Mouse (Mus musculus): ENCODE results near the gene Methig1. TPM values are rescaled to one million over a fixed set of nuclear protein-coding genes. Genes with fewer than 3 reads are reported as not detected.
"Not testable (repeated sequence)": the region's sequence is repeated elsewhere in the genome, so short reads cannot be mapped to it uniquely, and the experiment has no call there.

Gene Methig1
- polyA plus RNA-seq, 1 experiment from 2014 or later = 0.24 TPM

DNA sequence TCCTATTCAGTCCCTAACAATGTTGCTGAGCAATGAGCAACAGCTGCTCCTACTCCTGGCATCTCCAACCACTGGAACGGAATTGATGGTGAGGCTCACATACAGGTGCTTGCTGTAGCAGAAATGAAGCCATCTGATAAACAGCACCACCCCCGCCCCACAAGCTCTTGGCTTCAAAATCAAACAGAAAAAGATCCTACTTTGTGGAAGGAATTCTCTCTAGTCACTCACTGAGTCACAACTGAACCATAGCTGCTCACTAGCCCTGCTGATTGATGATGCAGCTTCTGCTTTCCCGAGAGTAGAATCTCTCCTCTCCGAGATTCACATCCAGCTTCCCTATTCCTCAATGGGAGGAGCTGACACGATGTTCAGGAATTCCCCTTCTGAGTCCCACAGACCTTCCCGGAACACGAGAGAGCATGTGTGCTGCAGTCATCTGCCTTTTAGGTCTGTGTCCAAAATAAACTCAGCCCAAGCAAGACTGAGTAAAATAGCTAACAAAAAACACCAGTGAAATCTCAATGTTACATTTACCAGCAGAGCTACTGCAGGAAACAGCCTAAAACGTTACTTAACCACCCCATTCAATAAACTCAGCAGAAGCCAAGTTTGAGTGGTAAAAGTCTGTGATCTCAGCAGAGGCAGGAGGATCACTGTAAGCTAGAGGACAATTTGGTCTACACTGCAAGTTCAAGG lies 68.3 kb downstream of the Methig1 start:
- H3K27ac ChIP-seq = no peak overlapping the region
- 25% methylated on average over 8 of the region's 8 CpGs for WGBS
- no peaks in the 10 kb centered on the region for H3K9me3 ChIP-seq
- H3K27me3 ChIP-seq (replicated peaks) = 0 out of 2 replicates have a peak, but pooled peaks cover 4% of the 10 kb centered on the region
- H3K4me2 ChIP-seq = peak overlapping the region; percentile 99
- H3K4me3 ChIP-seq (replicated peaks) = peak overlapping the region; percentile 92
- H3K4me1 ChIP-seq = peaks cover 32% of the 10 kb centered on the region
- H3K36me3 ChIP-seq = no peaks in the 10 kb centered on the region
- H3K9ac ChIP-seq = 0 out of 2 replicates have a peak overlapping the region, but pooled peaks have one; percentile 81
- no peak for ATAC-seq (ENCODE audit: insufficient read depth, low FRiP score, low read depth)

- ATAC-seq (ENCODE audit: insufficient read depth, low FRiP score, low read depth); H3K36me3 ChIP-seq; H3K9me3 ChIP-seq; H3K27me3 ChIP-seq (replicated peaks): not testable (repeated sequence)
- WGBS = 27% methylated on average over 3 of the region's 3 CpGs
- Histone ChIP-seq H3K9ac (peak within 1 kb of the TSS; percentile 81), H3K4me3 (replicated peaks) (peak within 1 kb of the TSS; percentile 92), H3K27ac (peak within 1 kb of the TSS; percentile 21), H3K4me1 (peaks cover 32% of the 10 kb centered on the region), H3K4me2 (peak within 1 kb of the TSS; percentile 99)
Observed at GRCm38 (mm10) chr15:100421758-100422197, 68.8 kb downstream of the Methig1 start, which contains the start of gene Gm5475. Gm5475 (plus strand) TSS chr15:100422147.

- Histone ChIP-seq H3K4me2 (peak overlapping the region; percentile 99), H3K27me3 (replicated peaks) (0 out of 2 replicates have a peak, but pooled peaks cover 4% of the 10 kb centered on the region), H3K4me1 (peaks cover 32% of the 10 kb centered on the region), H3K9me3 (no peaks in the 10 kb centered on the region), H3K9ac (peak overlapping the region; percentile 81), H3K36me3 (no peaks in the 10 kb centered on the region), H3K27ac (peak overlapping the region; percentile 21), H3K4me3 (replicated peaks) (peak overlapping the region; percentile 92)
- WGBS = under 1% methylated on average over 41 of the region's 44 CpGs
- peak; percentile 38; the same call in 1 of the 2 replicates for ATAC-seq (ENCODE audit: insufficient read depth, low FRiP score, low read depth)
Observed at GRCm38 (mm10) chr15:100422476-100422875, 69.5 kb downstream of the Methig1 start.

DNA sequence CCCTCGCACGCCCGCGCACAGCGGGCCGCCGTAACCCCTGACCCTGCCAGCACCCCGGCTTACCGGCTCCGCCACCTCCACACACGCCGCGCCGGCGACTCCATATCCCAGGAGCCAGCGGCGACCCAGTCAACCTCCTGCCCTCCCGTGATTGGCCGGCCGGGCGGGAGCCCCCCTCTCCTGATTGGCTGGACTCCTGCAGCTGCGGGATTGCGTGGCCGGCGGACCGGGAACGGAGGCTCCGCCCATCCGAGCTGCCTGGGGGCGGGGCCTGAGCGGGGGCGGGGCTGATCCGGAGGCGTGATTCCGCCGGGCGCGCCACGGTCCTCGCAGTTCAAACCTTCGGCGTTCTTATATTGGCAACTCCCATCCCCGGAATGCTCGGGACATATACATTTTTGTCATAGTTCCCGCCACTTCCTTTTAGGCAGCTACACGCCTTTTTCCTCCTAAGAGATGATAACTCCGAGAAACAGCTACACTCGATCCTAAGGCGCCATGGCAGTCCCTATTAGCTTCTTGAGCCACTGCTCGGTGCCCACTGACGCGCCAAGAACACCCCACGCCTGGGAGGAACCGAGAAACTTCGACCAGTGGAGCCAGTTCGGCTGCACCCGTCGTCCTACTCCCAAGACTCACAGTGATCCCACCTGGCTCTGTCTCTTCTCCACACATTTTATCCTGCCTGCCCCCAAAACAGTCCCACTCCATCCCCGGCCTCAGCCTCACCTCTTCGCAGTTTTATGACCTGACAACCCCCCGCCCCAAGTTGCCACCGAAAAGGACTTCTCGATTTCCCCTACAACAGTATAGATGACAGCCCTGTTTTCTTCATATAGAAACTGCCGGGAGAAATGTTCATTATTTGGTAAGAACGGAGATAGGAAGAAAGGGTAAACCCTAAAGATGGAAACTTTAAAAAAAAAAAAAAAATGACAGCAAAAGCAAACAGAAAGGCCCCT lies 70.2 kb downstream of the Methig1 start:
- 0 out of 2 replicates have a peak, but pooled peaks cover 4% of the 10 kb centered on the region for H3K27me3 ChIP-seq (replicated peaks)
- H3K4me3 ChIP-seq (replicated peaks) = peak overlapping the region; percentile 92
- H3K27ac ChIP-seq = peak overlapping the region; percentile 21; the same call in 1 of the 2 replicates
- under 1% methylated on average over 65 of the region's 65 CpGs for WGBS
- H3K4me2 ChIP-seq = peak overlapping the region; percentile 99
- H3K36me3 ChIP-seq = no peaks in the 10 kb centered on the region
- peaks cover 32% of the 10 kb centered on the region for H3K4me1 ChIP-seq
- ATAC-seq (ENCODE audit: insufficient read depth, low FRiP score, low read depth) = peak; percentile 95
- H3K9ac ChIP-seq = peak overlapping the region; percentile 81
- no peaks in the 10 kb centered on the region for H3K9me3 ChIP-seq

GRCm38 (mm10) chr15:100423916-100424315 lies 71.0 kb downstream of the Methig1 start:
- Histone ChIP-seq H3K4me1 (peaks cover 32% of the 10 kb centered on the region), H3K4me3 (replicated peaks) (peak overlapping the region; percentile 92), H3K36me3 (no peaks in the 10 kb centered on the region), H3K27ac (peak overlapping the region; percentile 67; the same call in 1 of the 2 replicates), H3K9me3 (no peaks in the 10 kb centered on the region), H3K9ac (peak overlapping the region; percentile 29), H3K4me2 (peak overlapping the region; percentile 99), H3K27me3 (replicated peaks) (0 out of 2 replicates have a peak, but pooled peaks cover 4% of the 10 kb centered on the region)
- no peak for ATAC-seq (ENCODE audit: insufficient read depth, low FRiP score, low read depth)
- 3% methylated on average over 14 of the region's 14 CpGs for WGBS

DNA sequence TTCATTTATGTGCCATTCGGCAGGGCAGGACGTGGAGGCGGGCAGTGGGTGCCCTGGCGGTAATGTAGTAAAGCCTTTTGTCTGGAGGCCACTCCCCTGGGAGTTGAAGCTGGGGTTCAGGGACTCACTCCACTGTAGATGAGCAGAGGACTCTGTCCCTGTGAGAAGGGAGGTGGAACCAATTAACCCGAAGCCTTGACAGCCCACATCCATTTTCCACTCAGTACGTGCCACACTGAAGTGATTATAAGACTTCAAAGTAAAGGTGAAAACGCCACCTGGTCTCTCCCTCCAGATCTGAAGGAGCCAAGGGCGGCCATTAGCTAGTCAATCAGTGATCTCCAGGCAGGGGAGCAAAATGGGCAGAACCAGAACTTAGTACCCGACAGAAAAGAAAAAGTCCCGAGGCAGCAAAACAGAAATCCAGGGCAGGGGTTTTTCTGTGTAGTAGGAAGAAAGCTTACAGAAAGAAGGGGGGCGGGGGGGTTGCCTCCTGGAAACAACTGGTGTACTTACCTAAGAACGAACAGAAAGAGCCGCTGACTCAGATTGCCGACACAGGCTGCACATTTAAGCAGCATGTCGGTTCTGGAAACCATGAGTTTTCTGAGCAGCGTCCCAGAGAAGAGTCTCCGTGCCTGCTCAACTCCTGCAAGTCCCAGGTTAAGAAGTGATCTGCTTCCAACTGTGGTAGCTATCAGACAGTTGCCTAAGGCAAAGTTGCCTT lies 71.6 kb downstream of the Methig1 start, which contains the start of gene Slc11a2:
TSS of gene Slc11a2 (minus strand) at position 677 of the 727 bp plus-strand sequence.
- no peaks in the 10 kb centered on the region for H3K36me3 ChIP-seq
- 0 out of 2 replicates have a peak, but pooled peaks cover 4% of the 10 kb centered on the region for H3K27me3 ChIP-seq (replicated peaks)
- H3K4me3 ChIP-seq (replicated peaks) = peak within 1 kb of the TSS; percentile 92
- H3K4me1 ChIP-seq = peaks cover 29% of the 10 kb centered on the region
- H3K9ac ChIP-seq = peak within 1 kb of the TSS; percentile 29; the same call in 1 of the 2 replicates
- 18% methylated on average over 17 of the region's 17 CpGs for WGBS
- no peaks in the 10 kb centered on the region for H3K9me3 ChIP-seq
- ATAC-seq (ENCODE audit: insufficient read depth, low FRiP score, low read depth) = no peak
- peak within 1 kb of the TSS; percentile 67; the same call in 1 of the 2 replicates for H3K27ac ChIP-seq
- H3K4me2 ChIP-seq = peak within 1 kb of the TSS; percentile 99

- no peaks in the 10 kb centered on the region for H3K36me3 ChIP-seq
- H3K4me2 ChIP-seq = no peak overlapping the region
- peaks cover 10% of the 10 kb centered on the region for H3K4me1 ChIP-seq
- H3K27me3 ChIP-seq (replicated peaks) = 0 out of 2 replicates have a peak, but pooled peaks cover 4% of the 10 kb centered on the region
- ATAC-seq (ENCODE audit: insufficient read depth, low FRiP score, low read depth) = no peak
- 68% methylated on average over 13 of the region's 13 CpGs for WGBS
- H3K9ac ChIP-seq = no peak overlapping the region
- no peak overlapping the region for H3K27ac ChIP-seq
- no peaks in the 10 kb centered on the region for H3K9me3 ChIP-seq
- no peak overlapping the region for H3K4me3 ChIP-seq (replicated peaks)
Observed at GRCm38 (mm10) chr15:100428296-100428905, 75.5 kb downstream of the Methig1 start.

DNA sequence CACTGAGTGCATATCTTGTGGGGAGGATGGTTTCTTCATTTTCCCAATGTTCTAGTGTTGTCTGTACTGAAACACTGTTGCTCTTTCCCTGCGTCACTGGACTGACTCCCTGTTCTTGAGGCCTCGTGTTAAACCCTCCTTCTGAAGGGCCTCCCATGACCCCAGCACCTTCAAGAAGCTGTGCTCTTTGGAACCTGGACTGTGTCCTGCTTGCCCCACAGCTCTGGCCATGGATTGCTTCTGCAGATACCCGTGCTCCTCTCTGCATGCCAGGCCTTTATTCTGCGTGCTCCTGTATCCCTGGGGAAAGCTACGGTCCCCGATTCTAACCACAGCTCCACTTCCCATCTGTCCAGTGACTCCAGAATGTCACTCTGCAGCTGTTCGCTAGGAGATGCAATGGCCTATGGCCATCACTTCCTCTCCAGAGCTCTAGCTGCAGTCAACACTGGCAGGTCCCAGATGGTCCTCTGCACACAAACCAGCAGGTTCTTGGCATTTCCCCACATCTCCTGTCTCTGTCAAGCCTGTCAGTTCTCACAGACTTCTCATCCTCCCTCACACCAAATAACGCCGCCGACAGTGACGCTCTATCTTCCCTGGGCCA lies 77.1 kb downstream of the Methig1 start:
- H3K27me3 ChIP-seq (replicated peaks) = no peaks in the 10 kb centered on the region
- no peaks in the 10 kb centered on the region for H3K4me1 ChIP-seq
- H3K9ac ChIP-seq = no peak overlapping the region
- no peak overlapping the region for H3K4me2 ChIP-seq
- WGBS = 69% methylated on average over 11 of the region's 11 CpGs
- H3K4me3 ChIP-seq (replicated peaks) = no peak overlapping the region
- H3K36me3 ChIP-seq = no peaks in the 10 kb centered on the region
- no peak overlapping the region for H3K27ac ChIP-seq
- no peak for ATAC-seq (ENCODE audit: insufficient read depth, low FRiP score, low read depth)
- no peaks in the 10 kb centered on the region for H3K9me3 ChIP-seq

DNA sequence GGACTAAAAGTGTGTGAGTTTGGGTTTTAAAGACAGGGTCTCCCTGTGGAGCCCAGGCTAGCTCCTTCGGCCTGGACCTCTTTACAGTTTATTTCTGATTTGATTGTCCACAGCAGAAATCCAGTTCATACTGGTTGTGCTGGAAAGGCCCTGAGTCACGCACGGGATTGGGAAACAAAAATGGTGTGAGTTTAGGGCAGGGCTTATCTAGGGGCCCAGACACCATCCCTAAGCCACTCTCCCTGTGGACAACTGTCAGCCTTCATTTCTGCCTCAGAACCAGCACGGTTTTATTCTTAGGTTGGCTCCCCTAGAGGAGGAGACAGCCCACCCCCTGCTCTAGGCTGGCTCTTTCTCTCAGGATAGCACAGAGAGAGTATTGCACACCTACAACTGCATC lies 80.3 kb downstream of the Methig1 start:
- Histone ChIP-seq H3K27me3 (replicated peaks) (no peaks in the 10 kb centered on the region), H3K4me1 (no peaks in the 10 kb centered on the region), H3K36me3 (no peaks in the 10 kb centered on the region), H3K4me3 (replicated peaks) (no peak overlapping the region), H3K9me3 (no peaks in the 10 kb centered on the region), H3K4me2 (no peak overlapping the region), H3K9ac (no peak overlapping the region), H3K27ac (no peak overlapping the region)
- no peak for ATAC-seq (ENCODE audit: insufficient read depth, low FRiP score, low read depth)
- WGBS = 65% methylated on average over 4 of the region's 4 CpGs
